Mouse (Mus musculus) kidney, postnatal 10 days (tissue): Measurements from ENCODE around the gene Xpo4.

Experiments
- DNase-seq: peaks from one replicate; pipeline ENCODE4 v3.0.0; 2021; ENCODE audit warnings: mixed read lengths

The Xpo4 gene

DNA sequence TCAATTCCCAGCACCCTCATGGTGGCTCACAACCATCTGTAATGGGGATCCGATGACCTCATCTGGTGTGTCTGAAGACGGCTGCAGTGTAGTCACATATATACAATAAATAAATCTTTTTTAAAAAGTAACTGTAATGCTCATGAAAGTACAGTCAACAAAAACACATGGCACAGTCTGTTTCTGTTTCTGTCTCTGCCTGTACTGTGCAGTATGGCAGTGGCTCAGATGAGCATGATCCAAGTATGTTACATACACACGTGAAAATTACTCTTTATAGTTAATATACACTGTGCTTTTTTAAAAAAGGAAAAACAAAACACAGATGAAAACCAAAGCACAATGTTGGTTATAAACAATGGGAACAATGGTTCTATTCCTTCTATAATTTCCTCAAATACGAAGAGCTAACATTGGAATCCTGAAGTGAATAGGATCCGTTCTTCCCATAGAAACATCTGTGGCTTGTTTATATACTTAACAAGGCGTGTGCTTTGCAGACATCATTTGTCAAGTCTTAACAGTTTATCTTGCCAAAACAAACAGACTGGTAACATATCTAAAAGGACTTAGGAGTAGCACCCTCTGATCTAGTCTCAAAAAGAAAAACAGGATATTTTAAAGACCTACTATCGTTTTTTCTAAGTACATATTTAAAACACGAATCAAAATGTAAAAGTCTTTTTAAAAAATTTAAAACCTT lies 58.4 kb downstream of the Xpo4 start:
- no peak for DNase-seq

DNA sequence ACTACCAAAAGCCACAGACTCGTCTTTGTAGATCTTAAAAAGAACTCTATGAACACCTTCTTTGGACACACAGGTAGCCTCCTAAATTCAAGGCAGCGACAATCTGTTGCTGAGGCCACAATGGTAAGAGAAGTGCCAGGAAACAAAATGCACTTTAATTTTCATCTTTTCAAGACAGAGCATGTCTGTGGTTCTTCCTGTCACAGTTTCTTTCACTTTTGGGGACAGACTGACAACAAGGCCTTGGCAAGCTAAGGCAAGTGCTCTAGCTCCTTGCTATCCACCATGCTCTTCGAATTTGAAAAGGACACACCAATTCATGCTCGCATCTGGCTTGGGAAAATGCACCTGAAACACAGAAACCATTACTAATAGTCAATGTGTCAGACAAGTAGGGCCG lies 72.0 kb downstream of the Xpo4 start:
- no peak for DNase-seq

DNA sequence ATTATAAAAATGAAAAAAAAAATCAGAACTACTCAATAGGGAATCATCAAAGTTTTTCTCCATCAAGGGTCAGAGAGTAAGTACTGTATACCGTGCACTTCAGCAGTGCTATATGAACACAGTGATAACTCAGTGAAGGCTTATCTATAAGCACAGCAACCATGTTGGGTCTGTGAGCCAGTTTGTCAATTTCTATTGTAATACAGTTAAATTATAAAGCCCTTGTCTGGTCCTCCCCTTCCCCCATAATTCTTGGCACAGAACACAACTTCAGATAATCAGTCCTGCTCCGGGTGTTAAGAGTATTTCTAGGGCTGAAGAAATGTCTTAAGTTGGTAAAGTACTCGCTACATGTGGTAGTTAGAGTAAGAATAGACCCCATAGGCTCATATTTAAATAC lies 73.4 kb downstream of the Xpo4 start:
- DNase-seq: no peak

DNA sequence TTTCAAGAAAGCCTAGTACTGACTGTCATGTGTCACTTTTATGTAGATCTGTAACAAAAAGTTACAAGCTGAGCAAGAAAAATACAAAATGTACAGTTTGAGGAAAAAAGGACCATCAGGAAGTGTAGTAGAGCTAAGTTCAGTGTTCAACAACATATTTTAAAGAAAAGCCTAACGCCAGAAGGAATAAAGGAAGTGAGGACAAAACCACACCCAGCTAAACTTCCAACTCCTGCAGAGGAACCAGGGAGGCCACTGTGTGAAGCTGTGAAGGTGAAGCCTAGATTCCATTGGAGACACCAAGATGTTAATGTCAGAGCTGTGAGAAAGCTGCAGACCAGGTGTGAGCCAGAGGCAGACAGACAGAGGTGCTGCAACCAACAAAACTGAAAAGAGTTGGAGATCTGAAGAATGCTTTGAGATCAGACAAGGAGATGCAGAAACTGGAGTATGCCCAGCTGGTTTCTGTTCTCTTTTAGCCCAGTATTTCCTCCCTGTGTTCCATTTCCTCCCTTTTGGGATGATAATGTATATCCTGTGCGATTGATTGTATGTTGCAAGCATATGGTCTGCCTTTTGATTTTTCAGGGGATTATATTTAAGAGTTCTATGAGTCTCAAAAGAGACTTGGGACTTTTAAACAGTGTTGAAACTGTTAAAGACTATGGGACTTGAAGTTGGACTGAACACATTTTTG lies 88.7 kb downstream of the Xpo4 start:
- no peak for DNase-seq

DNA sequence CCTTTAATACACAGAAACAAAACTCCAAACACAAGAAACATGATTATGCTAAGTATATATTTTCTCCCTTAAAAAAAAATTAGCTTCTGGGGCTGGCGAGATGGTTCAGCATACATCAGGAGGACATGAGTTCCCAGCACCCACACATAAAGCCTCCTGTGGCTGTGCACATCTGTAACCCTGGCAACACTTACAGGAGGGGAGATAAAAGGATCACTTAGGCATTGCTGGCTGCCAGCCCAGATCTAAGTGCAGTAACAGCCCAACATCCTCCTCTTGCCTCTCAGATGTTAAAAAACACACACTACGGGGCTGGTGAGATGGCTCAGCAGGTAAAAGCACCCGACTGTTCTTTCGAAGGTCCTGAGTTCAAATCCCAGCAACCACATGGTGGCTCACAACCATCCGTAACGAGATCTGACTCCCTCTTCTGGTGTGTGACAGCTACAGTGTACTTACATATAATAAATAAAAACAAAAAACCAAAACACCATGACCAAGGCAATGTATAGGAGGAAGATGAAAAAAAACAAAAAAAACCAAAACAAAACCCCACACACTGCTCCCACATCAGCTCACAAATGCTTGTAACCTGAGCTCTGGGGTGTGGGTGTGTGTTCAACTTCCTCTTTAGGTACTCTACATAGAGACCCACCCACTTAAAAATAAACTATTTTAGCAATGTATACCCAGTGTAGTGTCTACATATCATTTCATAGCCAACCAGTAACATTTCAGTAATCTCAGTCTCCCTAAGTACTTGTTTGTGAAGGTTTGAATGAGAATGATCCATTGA lies 90.2 kb downstream of the Xpo4 start:
- no peak for DNase-seq

DNA sequence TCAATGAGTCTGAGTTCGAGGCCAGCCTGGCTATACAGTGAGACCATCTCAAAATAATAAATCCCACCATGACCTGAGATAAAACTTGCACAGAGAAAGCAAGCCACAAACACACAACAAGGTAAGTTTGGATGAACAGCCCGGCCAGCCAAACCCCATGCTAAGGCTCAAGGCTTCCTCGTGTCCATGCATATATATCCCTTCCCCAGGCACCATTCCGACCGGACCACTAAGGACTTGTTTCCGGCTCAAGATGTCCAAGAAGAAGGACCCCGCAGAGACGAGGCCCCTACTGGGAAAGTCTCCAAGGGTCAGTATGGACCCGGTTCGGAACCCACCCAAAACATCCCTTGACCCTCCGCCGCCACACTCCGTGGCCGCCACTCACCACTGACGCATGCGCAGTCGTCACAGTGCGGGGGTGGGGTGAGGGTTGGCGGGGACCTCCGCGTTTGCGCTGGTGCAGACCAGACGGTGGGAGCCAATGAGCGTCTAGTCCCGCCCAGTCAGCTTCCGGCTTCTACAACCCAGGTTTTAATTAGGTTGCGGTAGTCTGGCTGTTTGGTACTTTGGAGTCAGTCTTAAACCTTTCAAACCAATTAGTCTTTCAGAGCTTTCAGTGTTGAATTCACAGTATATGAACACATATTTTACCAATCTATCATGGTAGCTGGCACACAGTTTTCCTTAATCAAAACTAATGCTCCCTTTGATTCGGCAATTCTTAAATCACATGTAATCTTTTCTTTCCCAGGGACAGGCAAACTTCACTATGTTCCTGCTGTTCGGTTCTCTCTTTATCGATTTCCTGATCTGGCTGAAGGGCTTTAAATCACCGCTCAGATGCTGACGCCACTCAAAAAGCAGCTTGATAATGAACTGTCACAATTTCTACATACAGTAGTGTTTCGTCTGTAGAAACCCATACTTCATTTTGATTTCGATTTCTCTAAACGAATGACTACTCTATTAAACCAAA lies 93.8 kb downstream of the Xpo4 start, which contains the start of gene Eef1akmt1:
Gene Eef1akmt1, minus strand, starts transcription at position 458 of the 979 bp plus-strand sequence.
- DNase-seq: peak; percentile 97

DNA sequence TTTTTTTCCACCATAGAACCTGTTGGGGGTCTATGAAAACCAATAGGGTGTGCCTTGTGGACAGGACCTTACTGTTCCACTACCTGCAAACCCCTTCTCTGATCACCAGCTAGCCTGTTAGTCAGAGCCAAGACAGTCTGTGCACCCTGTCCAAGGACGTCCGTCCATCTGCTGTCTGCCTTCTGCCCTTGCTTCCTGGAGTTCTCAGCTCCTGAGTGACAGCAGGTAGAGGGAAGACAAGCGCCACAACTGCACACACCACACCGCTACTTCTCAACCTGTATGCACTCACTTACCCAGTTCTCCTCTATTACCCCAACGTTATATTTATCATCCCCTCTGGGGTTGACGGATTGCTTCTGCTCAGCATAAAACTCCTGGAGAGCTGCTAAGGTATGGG lies 99.6 kb downstream of the Xpo4 start:
- no peak for DNase-seq

DNA sequence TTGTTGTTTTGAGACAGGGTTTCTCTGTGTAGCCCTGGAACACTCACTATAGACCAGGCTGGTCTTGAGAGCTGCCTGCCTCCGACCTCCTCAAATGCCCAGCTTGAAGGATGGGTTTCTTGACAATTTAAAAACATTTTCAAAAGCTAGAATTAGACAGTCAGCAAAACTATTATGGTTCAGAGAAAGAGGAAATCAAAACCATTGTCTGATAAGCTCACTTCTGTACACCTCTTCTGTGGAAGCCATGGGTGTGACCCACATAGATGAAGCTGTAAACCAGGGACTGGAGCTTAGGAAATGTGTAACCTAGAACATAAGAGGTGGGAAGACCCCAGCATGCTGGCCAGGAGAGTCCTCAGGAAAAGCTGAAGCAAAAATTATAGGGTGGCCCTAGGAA lies 108.3 kb downstream of the Xpo4 start:
- DNase-seq: no peak

DNA sequence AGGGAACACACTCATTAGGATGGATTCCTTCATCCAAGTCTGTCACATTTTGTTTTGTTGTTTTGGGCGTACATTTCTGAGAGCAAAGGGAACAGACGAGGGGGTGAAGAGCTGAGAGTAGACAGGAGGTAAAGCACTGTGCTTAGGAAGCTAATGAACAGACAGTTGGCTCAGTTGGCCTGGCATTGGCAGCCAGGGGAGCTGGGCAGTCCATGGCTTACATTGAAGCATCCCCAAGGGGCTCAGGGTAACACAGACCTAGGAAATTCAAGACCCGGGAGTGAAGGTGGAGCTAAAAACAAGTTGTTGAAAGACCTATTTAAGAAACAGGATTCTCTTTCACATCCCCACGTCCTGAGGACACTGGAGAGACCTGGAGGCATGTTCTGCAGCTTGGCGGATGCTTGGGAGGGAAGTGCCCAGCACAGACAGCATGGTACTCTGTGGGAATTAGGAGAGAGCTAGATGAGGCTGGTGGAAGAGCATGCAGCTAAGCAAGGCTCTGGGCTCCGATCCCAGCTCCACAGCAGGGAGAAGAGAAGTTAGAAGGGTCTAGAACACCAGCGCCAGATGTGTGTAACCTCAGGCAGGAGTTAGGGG lies 109.7 kb downstream of the Xpo4 start:
- DNase-seq: no peak

DNA sequence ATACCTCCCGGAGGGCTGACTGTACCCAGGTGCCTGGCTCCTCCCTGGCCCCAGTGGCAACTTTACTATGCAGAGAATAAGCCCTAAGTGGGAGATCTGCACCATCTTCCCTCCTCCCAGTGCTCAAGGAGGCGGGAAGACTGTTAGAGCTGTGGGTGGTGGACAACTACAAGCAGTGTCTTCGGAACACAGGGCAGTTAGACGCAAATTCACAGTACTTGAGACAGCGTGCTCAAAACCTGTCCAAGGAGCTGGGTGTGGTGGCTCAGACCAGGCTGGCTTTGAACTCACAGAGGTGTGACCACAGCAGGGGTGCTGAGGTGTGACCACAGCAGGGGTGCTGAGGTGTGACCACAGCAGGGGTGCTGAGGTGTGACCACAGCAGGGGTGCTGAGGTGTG lies 110.8 kb downstream of the Xpo4 start:
- DNase-seq: no peak

DNA sequence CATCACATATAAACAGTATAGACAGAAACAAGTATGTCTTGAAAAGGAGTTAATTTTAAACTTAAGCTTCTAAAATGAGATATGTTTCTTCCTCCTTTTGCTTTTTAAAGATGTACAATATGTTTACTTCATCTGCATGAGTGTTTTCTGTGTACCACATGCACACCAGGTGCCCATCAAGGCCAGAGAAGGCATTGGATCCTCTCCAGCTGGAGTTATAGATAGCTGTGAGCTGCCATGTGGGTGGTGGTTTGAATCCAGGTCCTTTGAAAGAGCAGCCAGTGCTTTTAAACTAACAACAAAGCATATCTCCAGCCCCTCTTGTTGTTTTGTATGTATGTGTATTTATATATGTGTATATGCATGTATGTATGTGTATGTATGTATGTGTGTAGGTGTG lies 112.3 kb downstream of the Xpo4 start:
- DNase-seq: no peak

DNA sequence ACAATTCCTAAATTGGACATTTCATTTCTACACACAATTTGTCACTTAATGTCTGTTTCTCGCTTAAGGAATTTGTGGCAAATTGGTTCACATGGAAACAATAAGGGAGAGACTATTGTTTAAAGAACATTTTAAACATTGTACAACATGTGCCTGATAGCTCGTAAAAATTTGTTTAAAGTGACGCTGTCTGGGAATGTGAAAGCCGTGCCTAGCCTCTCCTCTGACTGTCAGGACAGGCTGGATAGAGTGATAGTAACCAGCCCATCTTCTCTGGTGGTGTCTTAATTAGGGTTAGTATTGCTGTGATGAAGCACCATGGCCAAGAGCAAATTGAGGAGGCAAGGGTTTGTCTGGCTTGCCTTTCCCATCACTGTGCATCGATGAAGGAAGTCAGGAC lies 118.2 kb downstream of the Xpo4 start:
- DNase-seq: no peak

DNA sequence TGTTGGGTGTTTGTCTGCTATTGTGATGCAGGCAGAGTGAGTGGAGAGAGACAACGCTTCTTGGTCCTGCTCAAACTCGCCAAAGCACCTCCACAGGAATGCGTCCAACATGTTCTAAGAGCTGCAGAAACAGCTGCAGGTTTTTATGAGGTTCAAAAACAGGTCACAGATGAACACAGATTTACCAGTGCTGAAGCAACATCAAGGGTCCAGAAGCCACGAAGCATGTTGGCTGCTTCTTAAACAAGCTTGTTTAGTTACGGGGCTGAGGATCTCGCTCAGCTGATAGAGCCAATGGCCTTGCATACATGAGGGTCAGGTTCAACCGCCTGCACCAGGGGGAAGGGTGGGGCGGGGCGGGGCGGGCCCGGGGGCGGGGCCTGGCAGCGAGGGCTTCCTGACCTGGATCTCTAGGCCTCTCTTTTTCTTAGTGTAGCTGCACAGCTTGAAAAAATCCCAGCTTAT lies 118.6 kb downstream of the Xpo4 start:
- DNase-seq: peak; percentile 31

DNA sequence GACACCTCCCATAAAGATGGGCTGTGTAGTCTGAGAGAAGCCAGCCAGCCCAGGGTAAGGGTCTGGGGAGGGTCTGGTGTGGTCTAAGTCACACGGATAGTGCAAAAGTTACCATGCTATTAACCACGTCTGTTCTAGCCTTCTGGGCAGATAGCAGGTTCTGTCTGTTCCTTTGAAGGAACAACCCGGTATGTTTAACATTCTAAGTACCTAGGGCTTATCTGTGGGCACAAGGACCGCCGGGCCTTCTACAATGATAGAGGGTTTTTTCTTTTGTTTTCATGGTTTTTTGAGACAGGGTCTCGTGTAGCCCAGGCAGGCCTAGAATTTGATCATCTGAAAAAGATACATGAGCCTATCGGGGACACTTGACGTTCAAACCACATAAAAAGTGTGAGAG lies 119.1 kb downstream of the Xpo4 start:
- no peak for DNase-seq

DNA sequence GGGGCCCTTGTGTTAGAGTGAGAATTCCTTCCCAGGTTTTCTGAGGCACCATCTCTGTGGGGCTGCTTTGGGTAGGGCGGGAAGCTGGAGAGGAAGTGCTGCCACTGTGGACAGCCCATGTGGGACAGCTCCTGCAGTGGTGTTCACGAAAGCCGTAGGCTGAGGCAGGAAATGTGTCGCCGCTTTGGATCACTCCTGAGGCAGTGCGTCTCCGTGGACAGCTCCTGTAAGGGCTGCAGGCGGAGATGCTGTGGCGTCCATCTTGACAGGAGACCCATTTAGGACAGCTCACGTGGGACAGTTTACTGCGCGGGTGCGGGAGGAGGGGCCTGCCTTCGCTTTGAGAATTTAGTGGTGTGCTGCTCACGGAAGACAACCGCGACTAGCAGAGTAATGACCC lies 119.7 kb downstream of the Xpo4 start:
- DNase-seq: no peak

DNA sequence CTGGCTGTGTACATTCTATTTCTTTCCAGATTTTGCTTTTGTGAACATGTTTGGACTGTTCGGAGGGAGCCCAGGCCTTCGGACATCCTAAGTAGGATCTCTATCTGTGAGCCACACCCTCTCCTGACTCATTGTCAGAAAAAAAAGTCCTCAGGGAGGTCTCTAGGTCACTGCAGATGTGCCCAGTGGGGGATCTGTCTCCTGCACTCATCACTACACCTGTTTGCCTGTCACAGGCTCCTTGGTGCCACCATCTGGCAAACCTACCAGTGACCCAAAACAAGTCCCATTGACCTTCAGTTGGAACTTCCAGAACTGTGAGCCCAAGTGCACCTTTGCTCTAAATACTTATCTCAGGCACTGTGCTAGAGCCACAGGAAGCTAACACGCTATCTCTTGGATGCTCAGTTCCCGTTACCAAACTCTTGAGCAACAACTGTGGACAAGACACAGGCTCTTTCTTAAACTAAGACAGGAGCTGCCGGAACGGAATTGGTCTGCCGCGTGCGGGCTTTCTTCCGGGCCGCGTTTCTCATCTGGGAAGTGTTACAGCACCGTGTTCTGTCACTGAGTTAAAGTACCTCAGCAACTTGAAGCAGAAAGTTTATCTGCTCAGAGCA lies 121.7 kb downstream of the Xpo4 start:
- no peak for DNase-seq

DNA sequence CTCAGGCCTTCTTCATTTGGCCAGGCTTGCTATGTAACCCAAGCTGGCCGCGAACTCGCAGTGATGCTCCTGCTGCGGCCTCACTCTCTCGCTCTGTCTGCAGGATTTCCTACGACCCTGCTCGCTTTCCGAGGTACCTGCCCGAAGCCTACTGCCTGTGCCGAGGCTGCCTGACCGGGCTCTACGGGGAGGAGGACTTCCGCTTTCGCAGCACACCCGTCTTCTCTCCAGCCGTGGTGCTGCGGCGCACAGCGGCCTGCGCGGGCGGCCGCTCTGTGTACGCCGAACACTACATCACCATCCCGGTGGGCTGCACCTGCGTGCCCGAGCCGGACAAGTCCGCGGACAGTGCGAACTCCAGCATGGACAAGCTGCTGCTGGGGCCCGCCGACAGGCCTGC lies 123.0 kb downstream of the Xpo4 start:
- DNase-seq: no peak

DNA sequence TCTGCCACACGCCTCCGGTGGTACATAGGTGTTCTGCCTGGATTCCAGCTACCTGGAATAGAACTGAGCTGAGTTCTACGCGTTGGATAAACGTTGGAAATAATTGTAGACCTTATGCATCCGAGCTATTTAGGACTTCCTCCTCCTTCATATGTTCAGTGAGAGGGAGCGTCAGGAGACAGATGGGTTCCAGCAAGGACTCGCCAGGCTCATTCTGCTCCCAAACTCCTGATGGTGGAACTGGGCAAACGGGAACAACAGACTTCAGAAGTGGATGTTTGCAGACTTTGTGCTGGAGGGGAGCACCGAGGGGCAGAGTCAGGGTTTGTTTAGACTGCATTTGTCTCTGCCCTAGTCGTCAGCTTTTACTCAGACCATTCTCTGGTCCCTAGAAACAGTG lies 124.5 kb downstream of the Xpo4 start:
- no peak for DNase-seq

DNA sequence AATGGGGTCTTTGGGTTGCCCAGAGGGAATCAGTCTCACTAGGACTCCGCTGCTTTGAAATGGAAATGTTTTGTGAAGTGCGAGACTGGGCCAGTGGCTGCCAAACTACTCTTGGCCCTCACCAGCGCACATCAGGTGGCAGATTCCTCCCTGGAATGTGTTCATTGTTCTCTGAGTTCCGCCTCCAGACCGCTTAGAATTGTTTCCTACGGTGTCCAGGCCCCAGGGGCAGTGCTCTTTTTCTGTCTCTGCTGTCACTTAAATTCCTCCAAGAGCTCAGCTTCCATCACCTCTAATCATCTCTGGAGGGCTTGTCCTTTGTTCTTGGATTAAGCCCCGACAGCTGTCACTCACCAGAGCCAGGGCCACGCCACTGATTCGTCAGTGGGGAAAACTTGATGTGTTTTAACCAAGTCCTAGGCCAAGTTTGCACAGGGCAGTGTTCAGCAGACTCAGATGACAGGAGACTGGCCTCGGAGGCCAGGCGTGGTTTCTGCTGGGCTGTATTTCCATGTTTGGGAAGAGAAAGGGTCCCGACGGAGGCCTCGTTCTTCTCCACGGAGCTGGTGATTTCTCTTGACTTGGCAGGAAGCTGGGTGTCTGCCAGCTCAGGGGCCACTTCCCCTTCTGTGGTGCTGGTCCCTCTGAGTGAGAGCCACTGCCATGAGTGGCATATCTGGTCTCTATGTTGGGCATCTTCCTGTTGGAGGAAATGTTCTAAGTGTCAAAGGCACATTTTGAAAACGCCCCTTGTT lies 127.8 kb downstream of the Xpo4 start:
- DNase-seq: peak; percentile 40

DNA sequence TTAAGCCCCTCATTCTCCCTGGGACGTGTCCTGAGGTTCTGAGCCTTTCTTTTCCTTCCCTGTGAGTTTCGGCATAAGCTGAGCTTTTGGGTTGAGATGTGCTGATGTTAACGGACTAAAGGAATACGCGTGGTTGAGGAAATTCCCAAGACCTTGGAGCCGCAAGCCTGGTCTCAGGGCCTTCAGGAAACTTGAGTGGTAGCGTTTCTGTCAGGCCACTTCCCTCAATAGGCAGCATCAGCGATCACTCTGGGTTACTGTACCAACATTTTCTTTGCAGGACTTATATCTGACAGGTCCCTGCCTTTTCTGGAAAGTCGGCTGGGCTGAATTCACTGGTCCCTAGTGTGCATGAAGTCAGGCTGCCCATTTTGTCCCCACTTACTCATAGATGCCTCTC lies 128.4 kb downstream of the Xpo4 start:
- DNase-seq: no peak

DNA sequence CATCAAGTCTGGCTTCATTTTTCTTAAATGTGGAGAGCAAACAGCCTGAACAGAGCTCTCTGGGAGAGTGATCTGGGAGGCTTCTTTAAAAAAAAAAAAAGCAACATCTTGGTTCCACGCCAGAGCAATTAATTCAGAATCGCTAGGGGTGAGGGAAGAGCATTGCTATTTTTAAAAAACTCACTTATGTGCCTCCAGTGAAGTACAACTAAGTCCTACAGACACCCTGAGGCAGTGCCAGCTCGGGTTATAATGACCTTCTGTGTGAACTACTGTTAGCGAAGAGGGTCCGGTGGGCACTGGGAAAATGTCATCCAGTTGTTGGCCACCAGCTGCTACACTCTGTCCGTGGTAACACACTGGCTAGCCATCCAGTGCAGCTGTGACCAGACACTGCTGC lies 129.6 kb downstream of the Xpo4 start:
- DNase-seq: peak; percentile 27
